Mouse (Mus musculus) thymus, adult 18-20 months (tissue): Measurements from ENCODE around the gene Dand5.

Source experiments
- DNase-seq, 2 experiments: peaks; one replicate each; pipeline ENCODE4 v3.0.0; 2022; ENCODE audit warnings: mixed read lengths in 2 of 2

Dand5 gene

DNA sequence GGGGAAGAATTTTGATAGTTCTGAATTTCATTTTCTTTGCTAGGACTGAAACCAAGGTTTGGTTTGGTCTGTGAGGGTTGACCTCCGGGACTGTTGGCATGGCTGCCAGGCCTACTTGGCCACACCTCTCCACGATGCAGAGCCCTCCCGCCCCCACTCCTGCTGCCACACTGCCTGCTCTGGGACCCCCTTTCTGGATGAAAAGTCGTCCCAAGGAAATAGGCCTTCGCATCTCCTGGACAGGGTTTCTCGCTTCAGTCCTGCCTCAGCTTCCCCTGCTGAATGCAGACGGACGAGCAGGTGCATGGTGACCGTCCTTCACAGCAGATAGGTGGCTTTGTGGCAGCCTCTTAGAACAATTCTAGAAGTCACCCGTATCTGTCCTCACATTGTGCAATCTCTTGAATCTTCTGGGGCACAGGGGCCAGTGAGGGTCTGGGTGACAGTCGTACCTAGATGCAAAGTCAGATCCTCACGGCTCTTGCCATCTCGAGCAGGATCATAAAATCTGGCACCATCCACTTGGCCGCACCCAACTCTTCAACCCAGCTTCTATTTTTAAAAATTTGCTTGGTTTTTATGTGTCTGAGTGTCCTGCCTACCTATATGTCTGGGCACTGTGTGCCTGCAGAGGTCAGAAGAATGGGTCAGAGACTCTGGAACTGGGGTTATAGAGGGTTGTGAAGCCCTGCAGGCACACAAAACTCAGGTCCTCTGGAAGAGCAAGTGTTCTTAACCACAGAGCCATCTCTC is 54.1 kb downstream of the Dand5 start:
- DNase-seq: no peak

- DNase-seq: no peak
These were observed 55.4 kb downstream of the Dand5 start for GRCm38 (mm10) chr8:84767221-84767620.

DNA sequence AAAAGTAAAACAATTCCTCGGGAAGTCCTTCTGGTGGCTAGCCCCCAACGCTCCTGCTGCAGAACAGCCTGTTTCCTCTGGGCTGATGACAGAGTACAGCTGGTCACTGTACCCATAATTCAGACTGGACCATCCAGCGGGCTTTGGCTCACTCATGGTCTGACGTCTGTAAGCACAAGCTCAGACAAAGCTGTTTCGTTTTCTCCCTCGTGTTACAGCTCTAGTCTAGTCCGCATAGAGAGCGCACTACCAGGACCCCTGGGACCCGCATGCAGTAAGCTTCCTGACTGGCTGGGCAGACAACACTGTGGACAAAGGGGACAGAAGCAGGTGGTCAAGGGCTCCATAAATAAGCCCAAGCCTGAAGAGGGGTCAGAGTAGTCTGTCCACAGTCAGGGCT is 56.2 kb downstream of the Dand5 start:
- DNase-seq: no peak

DNA sequence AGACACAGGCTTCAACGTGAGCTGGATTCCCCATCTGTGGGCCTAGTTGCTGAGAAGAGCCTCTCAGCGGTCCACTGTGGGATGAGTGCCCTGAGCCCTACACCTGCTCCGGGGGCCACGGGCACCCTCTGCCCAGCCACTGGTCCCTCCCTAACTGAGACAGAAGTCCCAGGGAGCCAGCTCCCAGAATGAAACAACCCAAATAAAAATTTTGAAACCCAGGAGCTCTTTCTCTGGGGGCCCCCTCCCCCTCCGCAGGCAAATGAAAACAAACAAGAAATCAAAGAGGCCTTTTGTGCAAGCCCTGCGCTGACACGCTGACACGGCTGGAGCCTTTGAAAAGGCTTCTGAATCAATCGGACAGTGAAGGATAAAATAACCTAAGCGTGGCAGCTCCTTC is 57.0 kb downstream of the Dand5 start:
- no peak for DNase-seq
